Mouse (Mus musculus): ENCODE data around the gene Daw1.

GRCm38 (mm10) chr1:83138721-83139120, 20.8 kb upstream of the Daw1 start:
- TF ChIP-seq CTCF (IDR thresholded peaks at IDR 0.05; ENCODE audit: insufficient read depth, low read length) (no peak), POLR2A (IDR thresholded peaks at IDR 0.05; ENCODE audit: borderline replicate concordance, extremely low read depth, low read depth, low read length) (no peak)
